Mouse (Mus musculus): Measurements from ENCODE around the gene Serpinb9. TPM values are rescaled to one million over a fixed set of nuclear protein-coding genes. Genes with fewer than 3 reads are reported as not detected.

Serpinb9 gene
- total and polyA plus RNA-seq, 3 experiments: 3.0 to 19.4 (median 19.0) TPM

Other genes with a start within 250 kb of the Serpinb9 start
- gene Mylk4, start 219.3 kb upstream of the Serpinb9 start, total RNA-seq (2021): not detected
- gene Mylk4, start 219.3 kb upstream of the Serpinb9 start, polyA plus RNA-seq (2012; rRNA removed): not detected in 2 replicates
- 10 to 100 TPM; 33.4 to 37.7 TPM for gene Wrnip1, start 201.2 kb upstream of the Serpinb9 start, total RNA-seq (2021)
- 46.7 and 47.1 TPM in 2 replicates for gene Wrnip1, start 201.2 kb upstream of the Serpinb9 start, polyA plus RNA-seq (2012; rRNA removed)
- gene D930007J09Rik, start 200.4 kb upstream of the Serpinb9 start, total RNA-seq (2021): not detected
- gene D930007J09Rik, start 200.4 kb upstream of the Serpinb9 start, polyA plus RNA-seq (2012; rRNA removed): 1.5 and 1.7 TPM in 2 replicates
- 10 to 100 TPM; 22.7 to 71.9 TPM for gene Serpinb1a, start 152.1 kb upstream of the Serpinb9 start, total RNA-seq (2021)
- 17.6 and 31.2 TPM in 2 replicates for gene Serpinb1a, start 152.1 kb upstream of the Serpinb9 start, polyA plus RNA-seq (2012; rRNA removed)
- gene Serpinb1c, start 105.0 kb upstream of the Serpinb9 start, total RNA-seq (2021): not detected
- gene Serpinb1c, start 105.0 kb upstream of the Serpinb9 start, polyA plus RNA-seq (2012; rRNA removed): not detected in 2 replicates
- 10 to 100 TPM; 28.3 to 31.1 TPM for gene Serpinb6b, start 38.0 kb upstream of the Serpinb9 start, total RNA-seq (2021)
- gene Serpinb6b, start 38.0 kb upstream of the Serpinb9 start, polyA plus RNA-seq (2012; rRNA removed): 6.2 and 7.3 TPM in 2 replicates
- gene Serpinb9b, start 24.2 kb downstream of the Serpinb9 start, total RNA-seq (2021): under 1 TPM; 0.09 to 0.17 TPM
- 0.04 TPM in 1 of 2 replicates, not detected in the other for gene Serpinb9b, start 24.2 kb downstream of the Serpinb9 start, polyA plus RNA-seq (2012; rRNA removed)
- gene Serpinb1b, start 75.3 kb downstream of the Serpinb9 start, total RNA-seq (2021): under 1 TPM in 1 of 2 experiments, not detected in 1; 0.17 TPM
- gene Serpinb1b, start 75.3 kb downstream of the Serpinb9 start, polyA plus RNA-seq (2012; rRNA removed): 0.10 and 0.35 TPM in 2 replicates
- not detected for gene Serpinb9c, start 156.5 kb downstream of the Serpinb9 start, total RNA-seq (2021)
- not detected in 2 replicates for gene Serpinb9c, start 156.5 kb downstream of the Serpinb9 start, polyA plus RNA-seq (2012; rRNA removed)
- not detected for gene Serpinb9d, start 189.7 kb downstream of the Serpinb9 start, total RNA-seq (2021)
- gene Serpinb9d, start 189.7 kb downstream of the Serpinb9 start, polyA plus RNA-seq (2012; rRNA removed): not detected in 2 replicates
- not detected for gene Serpinb9e, start 246.4 kb downstream of the Serpinb9 start, total RNA-seq (2021)
- not detected in 2 replicates for gene Serpinb9e, start 246.4 kb downstream of the Serpinb9 start, polyA plus RNA-seq (2012; rRNA removed)